Mouse (Mus musculus) heart, postnatal 36 days (tissue): Measurements from ENCODE around the gene Spag6l. TPM values are rescaled to one million over a fixed set of nuclear protein-coding genes. Genes with fewer than 3 reads are reported as not detected.
"Not testable (repeated sequence)": the region's sequence is repeated elsewhere in the genome, so short reads cannot be mapped to it uniquely, and the experiment has no call there.

Source experiments
- DNase-seq, 2 experiments: peaks; one replicate each; pipeline ENCODE4 v3.0.0; 2021 to 2022
- intact Hi-C: fragments of 180-260 bp; cut with DNase I; formaldehyde crosslinking; loops from one replicate; pipeline ENCODE4 v1.15.1; 2025
- total RNA-seq, 2 experiments: library from RNA; stranded (reverse); gene quantifications; 2 replicates each; pipeline ENCODE4 v1.2.3; 2021

Gene Spag6l
- total RNA-seq: under 1 TPM in 1 of 2 experiments, not detected in 1; 0.22 TPM

GRCm38 (mm10) chr16:16828757-16829615, at the start of gene Spag6l:
Spag6l (minus strand) TSS chr16:16829456.
- peak in 1 of 2 experiments; percentile 14 for DNase-seq
- intact Hi-C loops: no loop called here

GRCm38 (mm10) chr16:16879025-16879424, 49.8 kb upstream of the Spag6l start:
- DNase-seq: no peak
- intact Hi-C loops: no loop called here

GRCm38 (mm10) chr16:16870617-16871331, 41.5 kb upstream of the Spag6l start, which contains the start of the genes Top3b and Vpreb1:
Top3b (plus strand) TSS chr16:16870736.
Vpreb1 (minus strand) TSS chr16:16870843.
- peak; percentile 82 to 85 for DNase-seq
- intact Hi-C loops: loop anchor here (1.0 kb wide), 1 partner anchor 26 kb away; the partner anchor contains the start of gene Ppm1f

- intact Hi-C loops: loop anchor here (1.0 kb wide), 1 partner anchor 26 kb away; the partner anchor contains the start of gene Ppm1f
- no peak for DNase-seq
Observed at GRCm38 (mm10) chr16:16870241-16870616, 41.0 kb upstream of the Spag6l start.

GRCm38 (mm10) chr16:16865696-16866561, 36.7 kb upstream of the Spag6l start:
- intact Hi-C loops: no loop called here
- no peak for DNase-seq

- intact Hi-C loops: no loop called here
Observed at GRCm38 (mm10) chr16:16865217-16865616, 36.0 kb upstream of the Spag6l start.

GRCm38 (mm10) chr16:16863978-16864377, 34.7 kb upstream of the Spag6l start, which contains the start of gene Igll1:
Igll1 (minus strand) TSS chr16:16863985.
- no peak for DNase-seq
- intact Hi-C loops: no loop called here

More at GRCm38 (mm10) chr16:16865217-16865616, 36.0 kb upstream of the Spag6l start:
- DNase-seq: no peak

GRCm38 (mm10) chr16:16862288-16862687, 33.0 kb upstream of the Spag6l start:
- DNase-seq: no peak
- intact Hi-C loops: no loop called here

GRCm38 (mm10) chr16:16856731-16857476, 27.6 kb upstream of the Spag6l start:
- intact Hi-C loops: loop anchor here (5.0 kb wide), 1 partner anchor 40 kb away; the partner anchor contains the start of gene Ppm1f
- no peak for DNase-seq

GRCm38 (mm10) chr16:16856054-16856453, 26.8 kb upstream of the Spag6l start:
- intact Hi-C loops: loop anchor here (5.0 kb wide), 1 partner anchor 41 kb away; the partner anchor contains the start of gene Ppm1f
- DNase-seq: not testable (repeated sequence)

GRCm38 (mm10) chr16:16855541-16855940, 26.3 kb upstream of the Spag6l start:
- no peak for DNase-seq
- intact Hi-C loops: loop anchor here (1.0 to 5.0 kb wide), 2 partner anchors 42 to 57 kb away; partner anchors contain the start of gene Ppm1f

GRCm38 (mm10) chr16:16854836-16855235, 25.6 kb upstream of the Spag6l start:
- intact Hi-C loops: loop anchor here (1.0 to 5.0 kb wide), 2 partner anchors 42 to 57 kb away; partner anchors contain the start of gene Ppm1f
- peak; percentile 56 to 69 for DNase-seq

- intact Hi-C loops: no loop called here
- DNase-seq: no peak
Observed at GRCm38 (mm10) chr16:16852411-16852810, 23.2 kb upstream of the Spag6l start.

- DNase-seq: no peak
- intact Hi-C loops: no loop called here
Observed at GRCm38 (mm10) chr16:16849196-16849595, 19.9 kb upstream of the Spag6l start.

- no peak for DNase-seq
- intact Hi-C loops: loop anchor here (1.0 kb wide), 1 partner anchor 19 kb away; no protein-coding TSS in a partner anchor
Observed at GRCm38 (mm10) chr16:16829671-16830070, 415 bp upstream of the Spag6l start.

- DNase-seq: no peak
Observed at GRCm38 (mm10) chr16:16826223-16826622, 3.0 kb downstream of the Spag6l start.

GRCm38 (mm10) chr16:16825476-16825875, 3.8 kb downstream of the Spag6l start:
- intact Hi-C loops: no loop called here
- DNase-seq: no peak

More at GRCm38 (mm10) chr16:16826223-16826622, 3.0 kb downstream of the Spag6l start:
- intact Hi-C loops: no loop called here

- no peak for DNase-seq
- intact Hi-C loops: no loop called here
Observed at GRCm38 (mm10) chr16:16806325-16806724, 22.9 kb downstream of the Spag6l start.
